Mouse (Mus musculus) heart, embryonic 12.5 days (tissue): ENCODE results near the gene Rap1a. TPM values are rescaled to one million over a fixed set of nuclear protein-coding genes. Genes with fewer than 3 reads are reported as not detected.

ENCODE experiments used
- ATAC-seq: fragments of 200-750 bp; cut with Nextera tagmentation; 2 replicates; pipeline ENCODE4 v1.8.0; 2017; ENCODE audit warnings: moderate TSS enrichment, moderate library complexity; ENCODE audit not compliant: insufficient number of reproducible peaks, low FRiP score
- H3K27ac ChIP-seq: fragments of 300-500 bp; sonication (generic); 2 replicates; pipeline ENCODE4 v1.5.1; 2016; ENCODE audit warnings: mild to moderate bottlenecking, moderate library complexity; ENCODE audit not compliant: poor library complexity, severe bottlenecking
- H3K27me3 ChIP-seq: fragments of 300-500 bp; sonication (generic); replicated peaks from 2 replicates; pipeline ENCODE4 v1.6.1; 2016; ENCODE audit warnings: mild to moderate bottlenecking, moderate library complexity
- H3K36me3 ChIP-seq: fragments of 300-500 bp; sonication (generic); 2 replicates; pipeline ENCODE4 v1.6.1; 2016; ENCODE audit warnings: mild to moderate bottlenecking, moderate library complexity
- H3K4me1 ChIP-seq: fragments of 300-500 bp; sonication (generic); replicated peaks from 2 replicates; pipeline ENCODE4 v1.6.1; 2016; ENCODE audit warnings: mild to moderate bottlenecking
- H3K4me2 ChIP-seq: fragments of 300-500 bp; sonication (generic); 2 replicates; pipeline ENCODE4 v1.6.1; 2016; ENCODE audit warnings: mild to moderate bottlenecking, moderate library complexity
- H3K4me3 ChIP-seq: fragments of 300-500 bp; sonication (generic); 2 replicates; pipeline ENCODE4 v1.5.1; 2016; ENCODE audit warnings: mild to moderate bottlenecking
- H3K9ac ChIP-seq: fragments of 300-500 bp; sonication (generic); 2 replicates; pipeline ENCODE4 v1.6.1; 2016; ENCODE audit warnings: mild to moderate bottlenecking, moderate library complexity
- H3K9me3 ChIP-seq: fragments of 300-500 bp; sonication (generic); replicated peaks from 2 replicates; pipeline ENCODE4 v1.6.1; 2016; ENCODE audit warnings: mild to moderate bottlenecking, moderate library complexity
- WGBS: fragments of 180-500 bp; shearing (Covaris S2); methylation state at CpG from one replicate; pipeline ENCODE4 v1.1.7; 2016; 5-methylcytosine and 5-hydroxymethylcytosine counted together
- polyA plus RNA-seq: library from polyadenylated mRNA; unstranded; fragments of >200 nt; fragmentation: Nextera tagmentation; extraction: Ambion mirVana; gene quantifications from 2 replicates; pipeline ENCODE4 v1.2.1, GENCODE M21; 2016

Gene Rap1a
- polyA plus RNA-seq, 1 experiment from 2014 or later: 92.0 TPM

- no peak overlapping the region for H3K9ac ChIP-seq
- H3K27me3 ChIP-seq: no peaks in the 10 kb centered on the region
- H3K4me3 ChIP-seq: no peak overlapping the region
- H3K9me3 ChIP-seq: no peaks in the 10 kb centered on the region
- ATAC-seq: no peak
- no peak overlapping the region for H3K4me2 ChIP-seq
- H3K27ac ChIP-seq: no peak overlapping the region
- peaks cover 36% of the 10 kb centered on the region for H3K36me3 ChIP-seq
- H3K4me1 ChIP-seq: no peaks in the 10 kb centered on the region
- 84% methylated on average over 4 of the region's 4 CpGs for WGBS
These were observed 67.6 kb downstream of the Rap1a start for GRCm38 (mm10) chr3:105733538-105733937.

- ATAC-seq: no peak
- WGBS: 86% methylated on average over 4 of the region's 4 CpGs
- Histone ChIP-seq H3K4me2 (no peak overlapping the region), H3K27me3 (no peaks in the 10 kb centered on the region), H3K4me3 (no peak overlapping the region), H3K9me3 (no peaks in the 10 kb centered on the region), H3K27ac (no peak overlapping the region), H3K9ac (no peak overlapping the region), H3K4me1 (no peaks in the 10 kb centered on the region), H3K36me3 (peaks cover 32% of the 10 kb centered on the region)
These were observed 68.8 kb downstream of the Rap1a start for GRCm38 (mm10) chr3:105732360-105732759.

- no peak overlapping the region for H3K27ac ChIP-seq
- WGBS: 5% methylated on average over 1 of the region's 1 CpGs
- no peak overlapping the region for H3K4me3 ChIP-seq
- H3K4me1 ChIP-seq: 0 out of 2 replicates have a peak, but pooled peaks cover 5% of the 10 kb centered on the region
- no peak overlapping the region for H3K9ac ChIP-seq
- no peak for ATAC-seq
- H3K9me3 ChIP-seq: no peaks in the 10 kb centered on the region
- H3K27me3 ChIP-seq: no peaks in the 10 kb centered on the region
- peaks cover 12% of the 10 kb centered on the region for H3K36me3 ChIP-seq
- H3K4me2 ChIP-seq: no peak overlapping the region
These were observed 75.1 kb downstream of the Rap1a start for GRCm38 (mm10) chr3:105726037-105726436.

- H3K27me3 ChIP-seq: no peaks in the 10 kb centered on the region
- no peak overlapping the region for H3K9ac ChIP-seq
- peaks cover 14% of the 10 kb centered on the region for H3K4me1 ChIP-seq
- no peak for ATAC-seq
- no peak overlapping the region for H3K27ac ChIP-seq
- H3K9me3 ChIP-seq: no peaks in the 10 kb centered on the region
- 91% methylated on average over 3 of the region's 3 CpGs for WGBS
- no peak overlapping the region for H3K4me3 ChIP-seq
- H3K4me2 ChIP-seq: no peak overlapping the region
- H3K36me3 ChIP-seq: peaks cover 3% of the 10 kb centered on the region
These were observed 78.6 kb downstream of the Rap1a start for GRCm38 (mm10) chr3:105722510-105722909.

- 62% methylated on average over 2 of the region's 2 CpGs for WGBS
- peaks cover 14% of the 10 kb centered on the region for H3K4me1 ChIP-seq
These were observed 79.4 kb downstream of the Rap1a start for GRCm38 (mm10) chr3:105721681-105722201.

GRCm38 (mm10) chr3:105720514-105720913 is 80.6 kb downstream of the Rap1a start:
- Histone ChIP-seq H3K4me3 (no peak overlapping the region), H3K9ac (no peak overlapping the region), H3K27me3 (no peaks in the 10 kb centered on the region), H3K27ac (no peak overlapping the region), H3K4me2 (no peak overlapping the region), H3K9me3 (no peaks in the 10 kb centered on the region), H3K4me1 (peaks cover 18% of the 10 kb centered on the region), H3K36me3 (peaks cover 3% of the 10 kb centered on the region; the same call in 1 of the 2 replicates)
- no peak for ATAC-seq
- WGBS: 69% methylated on average over 4 of the region's 4 CpGs

More at GRCm38 (mm10) chr3:105721681-105722201, 79.4 kb downstream of the Rap1a start:
- no peak for ATAC-seq
- Histone ChIP-seq H3K4me3 (no peak overlapping the region), H3K9ac (no peak overlapping the region), H3K27ac (no peak overlapping the region), H3K36me3 (no peaks in the 10 kb centered on the region), H3K4me2 (no peak overlapping the region), H3K9me3 (no peaks in the 10 kb centered on the region), H3K27me3 (no peaks in the 10 kb centered on the region)

- no peak for ATAC-seq
- Histone ChIP-seq H3K27ac (no peak overlapping the region), H3K36me3 (peaks cover 3% of the 10 kb centered on the region; the same call in 1 of the 2 replicates), H3K27me3 (no peaks in the 10 kb centered on the region), H3K9ac (no peak overlapping the region), H3K4me1 (peaks cover 18% of the 10 kb centered on the region), H3K4me2 (no peak overlapping the region), H3K4me3 (no peak overlapping the region), H3K9me3 (no peaks in the 10 kb centered on the region)
- 75% methylated on average over 4 of the region's 4 CpGs for WGBS
These were observed 81.2 kb downstream of the Rap1a start for GRCm38 (mm10) chr3:105719979-105720378.

- H3K4me3 ChIP-seq: no peak overlapping the region
These were observed 82.4 kb downstream of the Rap1a start for GRCm38 (mm10) chr3:105718746-105719145.

GRCm38 (mm10) chr3:105717856-105718555 is 83.1 kb downstream of the Rap1a start:
- no peak for ATAC-seq
- Histone ChIP-seq H3K9ac (no peak overlapping the region), H3K4me2 (no peak overlapping the region)

More at GRCm38 (mm10) chr3:105718746-105719145, 82.4 kb downstream of the Rap1a start:
- H3K27me3 ChIP-seq: no peaks in the 10 kb centered on the region
- 10% methylated on average over 4 of the region's 4 CpGs for WGBS
- no peak for ATAC-seq
- peaks cover 27% of the 10 kb centered on the region for H3K4me1 ChIP-seq
- no peak overlapping the region for H3K4me2 ChIP-seq
- H3K27ac ChIP-seq: no peak overlapping the region
- H3K36me3 ChIP-seq: peaks cover 3% of the 10 kb centered on the region; the same call in 1 of the 2 replicates
- no peak overlapping the region for H3K9ac ChIP-seq
- no peaks in the 10 kb centered on the region for H3K9me3 ChIP-seq

GRCm38 (mm10) chr3:105716353-105717000 is 84.7 kb downstream of the Rap1a start:
- Histone ChIP-seq H3K9me3 (no peaks in the 10 kb centered on the region), H3K27me3 (no peaks in the 10 kb centered on the region), H3K4me1 (peaks cover 34% of the 10 kb centered on the region), H3K9ac (no peak overlapping the region), H3K27ac (no peak overlapping the region), H3K4me2 (no peak overlapping the region), H3K36me3 (peaks cover 3% of the 10 kb centered on the region; the same call in 1 of the 2 replicates), H3K4me3 (no peak overlapping the region)
- 62% methylated on average over 18 of the region's 18 CpGs for WGBS
- ATAC-seq: no peak

More at GRCm38 (mm10) chr3:105717856-105718555, 83.1 kb downstream of the Rap1a start:
- Histone ChIP-seq H3K27me3 (no peaks in the 10 kb centered on the region), H3K27ac (no peak overlapping the region), H3K4me3 (no peak overlapping the region), H3K4me1 (peaks cover 32% of the 10 kb centered on the region), H3K36me3 (peaks cover 3% of the 10 kb centered on the region; the same call in 1 of the 2 replicates), H3K9me3 (no peaks in the 10 kb centered on the region)
- 64% methylated on average over 11 of the region's 11 CpGs for WGBS

- no peak overlapping the region for H3K4me3 ChIP-seq
- H3K9ac ChIP-seq: no peak overlapping the region
- no peaks in the 10 kb centered on the region for H3K9me3 ChIP-seq
- no peak for ATAC-seq
- H3K27ac ChIP-seq: no peak overlapping the region
- no peaks in the 10 kb centered on the region for H3K27me3 ChIP-seq
- peaks cover 36% of the 10 kb centered on the region for H3K4me1 ChIP-seq
- peaks cover 3% of the 10 kb centered on the region; the same call in 1 of the 2 replicates for H3K36me3 ChIP-seq
- H3K4me2 ChIP-seq: no peak overlapping the region
These were observed 86.3 kb downstream of the Rap1a start for GRCm38 (mm10) chr3:105714820-105715167.
